Mouse (Mus musculus): ENCODE data around the gene Upk1a.

GRCm38 (mm10) chr7:30585170-30585569, 27.5 kb downstream of the Upk1a start:
- no peak for TF ChIP-seq CTCF (IDR thresholded peaks at IDR 0.05; ENCODE audit: borderline replicate concordance, extremely low read depth, insufficient read depth, insufficient read length)
- no peak for TF ChIP-seq POLR2A (IDR thresholded peaks at IDR 0.05; ENCODE audit: borderline replicate concordance, extremely low read depth, insufficient read depth, insufficient read length, poor library complexity, severe bottlenecking)
